Mouse (Mus musculus) heart, postnatal 0 days (tissue): ENCODE results near the gene Sowahb.

Experiments used
- CTCF ChIP-seq: IDR thresholded peaks from 2 replicates; pipeline ENCODE4 v1.5.1; 2016; ENCODE audit warnings: antibody characterized with exemption, control low read depth, low read depth
- EP300 ChIP-seq: IDR thresholded peaks from 2 replicates; pipeline ENCODE4 v1.6.1; 2016; ENCODE audit warnings: antibody characterized with exemption, low read depth

- TF ChIP-seq EP300 (no peak), CTCF (no peak)
These were observed 886 bp downstream of the Sowahb start for GRCm38 (mm10) chr5:93043688-93044583.
